Comparison of ENCODE assay signal across 8 mouse cellular contexts in genomic region chr14:60524869-60525268, GRCm38 (mm10).
DNase-seq lines count a peak whose midpoint lies in the region; ATAC-seq lines count a peak whose summit lies in the region.
"Had no signal": no experiment of that assay in that cellular context is flagged by ENCODE, and none has a peak within 500 bp of the region (broad histone marks: within the 10 kb centered on the region; RNA-seq: fewer than 3 reads in every experiment).

No protein-coding gene starts in this region.

- ATAC-seq in CD4-positive, CD25-positive, alpha-beta regulatory T cell, adult 4 months = peak; percentile 82
- ATAC-seq in inflammation-experienced regulatory T-cells, adult 6 months = peak; percentile 84

- DNase-seq in spleen, postnatal 36 days (ENCODE audit: low spot score in 2 of 2) = peak; percentile 64 to 69
- no peak for DNase-seq in spleen, adult 18-20 months
- DNase-seq in liver = no peak
- no peak for DNase-seq in cerebellum, adult 8-10 months
- no peak for DNase-seq in thymus, postnatal 36 days
- DNase-seq: adrenal gland, adult 8-10 months had no signal

Comparison
In these comparisons a context has a peak if more than half of its experiments do, and no peak if none do; other contexts are left out.
1. DNase-seq: peak in spleen, postnatal 36 days (2 of 2); none in spleen, adult 18-20 months (0 of 2), liver (single experiment), cerebellum, adult 8-10 months (single experiment) and thymus, postnatal 36 days (0 of 2).